Mouse (Mus musculus) natural killer cell, adult 2 months (primary cell): Measurements from ENCODE around the gene Slc25a48.
A peak's percentile ranks its signal among the peaks of the same experiment; 100 is the strongest.

ENCODE experiments used
- DNase-seq, 2 experiments: peaks; one replicate each; pipeline ENCODE4 v3.0.0; 2022; ENCODE audit warnings: low spot score in 2 of 2

Slc25a48 gene

GRCm38 (mm10) chr13:56449239-56450030 lies 11.3 kb downstream of the Slc25a48 start:
- no peak for DNase-seq

GRCm38 (mm10) chr13:56450035-56450434 lies 11.9 kb downstream of the Slc25a48 start:
- no peak for DNase-seq

GRCm38 (mm10) chr13:56458001-56458400 lies 19.8 kb downstream of the Slc25a48 start:
- DNase-seq: no peak

- no peak for DNase-seq
These were observed 23.3 kb downstream of the Slc25a48 start for GRCm38 (mm10) chr13:56461460-56461859.

GRCm38 (mm10) chr13:56462791-56463190 lies 24.6 kb downstream of the Slc25a48 start:
- no peak for DNase-seq

GRCm38 (mm10) chr13:56463261-56463660 lies 25.1 kb downstream of the Slc25a48 start:
- no peak for DNase-seq

- no peak for DNase-seq
These were observed 25.6 kb downstream of the Slc25a48 start for GRCm38 (mm10) chr13:56463750-56464149.

GRCm38 (mm10) chr13:56467786-56468185 lies 29.6 kb downstream of the Slc25a48 start:
- no peak for DNase-seq

- DNase-seq: no peak
These were observed 30.4 kb downstream of the Slc25a48 start for GRCm38 (mm10) chr13:56468536-56468935.

GRCm38 (mm10) chr13:56471211-56471610 lies 33.1 kb downstream of the Slc25a48 start:
- DNase-seq: no peak

GRCm38 (mm10) chr13:56471951-56472350 lies 33.8 kb downstream of the Slc25a48 start:
- no peak for DNase-seq

GRCm38 (mm10) chr13:56472661-56473060 lies 34.5 kb downstream of the Slc25a48 start:
- no peak for DNase-seq

- peak; percentile 4 to 41 for DNase-seq
These were observed 37.2 kb downstream of the Slc25a48 start for GRCm38 (mm10) chr13:56475363-56475762.

GRCm38 (mm10) chr13:56476790-56477189 lies 38.6 kb downstream of the Slc25a48 start:
- DNase-seq: peak; percentile 69 to 72

GRCm38 (mm10) chr13:56477271-56477670 lies 39.1 kb downstream of the Slc25a48 start:
- DNase-seq: peak in 1 of 2 experiments; percentile 6

- no peak for DNase-seq
These were observed 39.9 kb downstream of the Slc25a48 start for GRCm38 (mm10) chr13:56478027-56478426.

- no peak for DNase-seq
These were observed 44.0 kb downstream of the Slc25a48 start, which contains the start of gene Il9 for GRCm38 (mm10) chr13:56482146-56482545. Il9 (minus strand) TSS chr13:56482246.

- DNase-seq: no peak
These were observed 49.9 kb downstream of the Slc25a48 start for GRCm38 (mm10) chr13:56488012-56488411.

GRCm38 (mm10) chr13:56494440-56494839 lies 56.3 kb downstream of the Slc25a48 start:
- DNase-seq: no peak

GRCm38 (mm10) chr13:56500132-56500531 lies 62.0 kb downstream of the Slc25a48 start:
- DNase-seq: no peak

- no peak for DNase-seq
These were observed 62.5 kb downstream of the Slc25a48 start for GRCm38 (mm10) chr13:56500636-56501035.

- no peak for DNase-seq
These were observed 63.8 kb downstream of the Slc25a48 start for GRCm38 (mm10) chr13:56501866-56502420.

GRCm38 (mm10) chr13:56506871-56507496 lies 68.8 kb downstream of the Slc25a48 start:
- peak; percentile 15 to 23 for DNase-seq
